Mouse (Mus musculus) retina, postnatal 1 day (tissue): ENCODE data around the gene Foxo1.
A peak's percentile ranks its signal among the peaks of the same experiment; 100 is the strongest.

Experiments used
- DNase-seq: peaks from one replicate; pipeline ENCODE4 v3.0.0-alpha.2; 2012

The Foxo1 gene

DNA sequence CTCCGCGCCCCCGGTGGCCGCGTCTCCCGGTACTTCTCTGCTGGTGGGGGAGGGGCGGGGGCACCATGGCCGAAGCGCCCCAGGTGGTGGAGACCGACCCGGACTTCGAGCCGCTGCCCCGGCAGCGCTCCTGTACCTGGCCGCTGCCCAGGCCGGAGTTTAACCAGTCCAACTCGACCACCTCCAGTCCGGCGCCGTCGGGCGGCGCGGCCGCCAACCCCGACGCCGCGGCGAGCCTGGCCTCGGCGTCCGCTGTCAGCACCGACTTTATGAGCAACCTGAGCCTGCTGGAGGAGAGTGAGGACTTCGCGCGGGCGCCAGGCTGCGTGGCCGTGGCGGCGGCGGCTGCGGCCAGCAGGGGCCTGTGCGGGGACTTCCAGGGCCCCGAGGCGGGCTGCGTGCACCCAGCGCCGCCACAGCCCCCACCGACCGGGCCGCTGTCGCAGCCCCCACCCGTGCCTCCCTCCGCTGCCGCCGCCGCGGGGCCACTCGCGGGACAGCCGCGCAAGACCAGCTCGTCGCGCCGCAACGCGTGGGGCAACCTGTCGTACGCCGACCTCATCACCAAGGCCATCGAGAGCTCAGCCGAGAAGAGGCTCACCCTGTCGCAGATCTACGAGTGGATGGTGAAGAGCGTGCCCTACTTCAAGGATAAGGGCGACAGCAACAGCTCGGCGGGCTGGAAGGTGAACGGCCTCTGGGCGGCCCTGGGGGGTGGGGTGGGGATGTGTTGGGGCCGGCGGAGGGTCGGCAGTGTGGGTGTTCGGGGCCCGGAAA lies 789 bp downstream of the Foxo1 start:
- DNase-seq = peak; percentile 68

DNA sequence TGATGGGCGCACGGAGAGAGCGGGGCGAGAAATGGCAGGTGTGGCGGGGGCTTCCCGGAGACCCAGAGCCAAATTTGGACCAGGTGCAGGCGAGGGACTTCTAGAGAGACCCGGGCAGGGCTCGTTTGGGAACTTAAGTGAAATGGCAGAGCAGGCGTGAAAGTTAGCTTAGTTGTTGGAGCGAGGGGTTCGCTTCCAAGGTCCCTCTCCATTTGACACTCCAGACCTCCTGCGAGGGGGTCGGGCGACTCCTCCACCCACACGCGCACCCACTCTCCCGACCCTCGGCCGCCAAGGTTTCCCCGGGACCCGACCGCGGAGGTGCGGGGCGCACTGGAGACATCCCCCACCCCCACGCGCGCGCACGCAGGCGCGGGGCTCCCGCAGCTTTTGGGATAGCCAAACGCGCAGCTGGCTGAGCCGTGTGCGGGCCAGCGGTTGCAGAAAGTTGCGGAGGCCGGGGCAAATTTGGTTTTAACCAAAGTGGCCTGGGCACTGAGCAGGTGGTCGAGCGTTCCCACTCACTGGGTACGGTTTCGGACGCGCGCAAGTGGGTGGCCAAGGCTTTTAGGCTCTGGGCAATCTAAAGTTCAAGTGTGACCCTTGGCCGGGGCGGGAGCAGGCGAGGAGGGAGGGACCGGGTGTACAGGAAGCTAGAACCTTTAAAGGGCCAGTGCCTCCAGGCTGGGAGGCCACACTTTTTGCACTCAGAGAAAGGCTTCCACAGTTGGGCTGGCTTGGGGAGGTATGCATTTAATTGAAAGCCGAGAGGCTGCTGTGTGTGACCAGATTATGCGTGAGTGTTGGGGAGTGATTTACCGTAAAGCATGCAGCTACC lies 1.6 kb downstream of the Foxo1 start:
- DNase-seq = peak; percentile 76

DNA sequence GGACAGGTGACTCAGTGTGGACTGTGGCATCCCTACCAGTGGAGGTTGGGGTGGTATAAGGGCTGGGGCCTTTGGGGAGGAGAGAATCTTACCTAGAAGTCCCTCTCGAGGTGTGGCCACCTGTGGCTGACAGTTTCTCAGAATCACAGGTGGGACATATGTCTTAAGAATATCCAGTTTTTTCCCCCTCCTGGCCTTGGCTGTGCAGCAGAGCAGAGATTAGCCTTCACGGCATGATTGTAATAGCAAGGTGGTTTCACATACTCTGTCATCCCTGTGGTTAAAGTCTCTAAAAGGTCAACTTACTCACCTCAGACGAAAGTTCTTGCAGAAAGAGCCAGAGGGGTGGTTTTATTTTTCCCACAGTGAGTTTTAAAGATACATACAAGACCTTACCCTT lies 2.4 kb downstream of the Foxo1 start:
- DNase-seq = no peak

DNA sequence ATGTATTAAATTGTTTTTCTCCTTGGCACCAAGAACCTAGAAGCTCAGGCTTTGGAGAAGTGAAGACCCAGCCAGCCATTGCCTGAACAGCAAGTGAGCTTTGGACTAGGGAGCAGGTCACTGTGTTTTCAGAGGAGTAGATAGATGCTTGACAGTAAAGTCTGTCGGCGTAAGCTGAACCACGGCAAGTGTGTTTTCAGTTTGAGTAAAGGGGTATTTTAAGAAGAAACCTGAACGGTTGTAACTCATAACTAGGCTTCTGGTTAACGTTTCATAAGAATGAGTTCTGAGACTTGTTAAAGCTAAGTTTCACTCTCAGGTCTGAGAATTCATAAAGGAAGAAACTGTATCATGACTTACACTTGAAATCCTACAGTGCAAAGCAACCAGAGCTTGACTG lies 3.2 kb downstream of the Foxo1 start:
- no peak for DNase-seq

DNA sequence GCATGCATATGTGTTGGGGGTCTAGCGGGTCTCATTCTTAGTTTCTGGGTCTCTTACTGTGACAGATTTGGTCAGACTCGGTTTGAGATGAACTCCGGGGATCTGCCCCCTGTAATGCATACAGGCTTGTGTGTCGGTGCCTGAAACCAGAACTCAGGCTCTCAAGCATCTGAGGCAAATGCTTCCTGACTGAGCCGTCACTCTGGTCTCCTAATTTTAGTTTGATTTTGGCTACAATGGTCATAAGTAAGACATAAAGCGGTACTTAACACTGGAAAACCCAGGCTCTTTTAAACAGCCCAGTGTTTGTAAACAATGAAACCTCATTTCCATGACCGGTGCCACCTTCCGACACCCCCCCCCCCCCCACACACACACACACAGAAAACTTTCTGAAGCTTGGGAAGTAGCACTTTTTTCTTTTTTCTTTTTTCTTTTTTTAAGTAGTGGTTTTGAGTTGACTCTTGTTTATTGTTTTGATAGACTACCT lies 4.3 kb downstream of the Foxo1 start:
- DNase-seq = no peak

DNA sequence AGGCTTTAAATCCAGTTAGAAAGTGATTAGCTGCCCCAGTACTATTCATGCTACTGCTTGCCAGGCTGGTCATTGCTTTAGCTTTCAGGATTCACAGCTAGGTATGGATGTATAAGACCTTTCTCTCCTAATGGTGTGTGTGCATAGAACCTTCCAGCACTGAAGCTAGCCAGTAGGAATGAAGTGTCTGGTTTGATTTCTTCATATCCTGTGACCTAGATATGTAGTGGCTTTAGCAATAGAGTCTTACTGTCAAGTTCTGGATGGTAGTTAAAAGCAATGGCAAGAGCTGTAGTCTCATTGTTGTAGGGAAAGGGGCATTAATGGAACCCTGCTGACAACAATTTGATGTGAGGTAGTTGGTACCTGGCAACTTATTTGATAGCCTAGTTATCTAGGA lies 6.3 kb downstream of the Foxo1 start:
- no peak for DNase-seq

DNA sequence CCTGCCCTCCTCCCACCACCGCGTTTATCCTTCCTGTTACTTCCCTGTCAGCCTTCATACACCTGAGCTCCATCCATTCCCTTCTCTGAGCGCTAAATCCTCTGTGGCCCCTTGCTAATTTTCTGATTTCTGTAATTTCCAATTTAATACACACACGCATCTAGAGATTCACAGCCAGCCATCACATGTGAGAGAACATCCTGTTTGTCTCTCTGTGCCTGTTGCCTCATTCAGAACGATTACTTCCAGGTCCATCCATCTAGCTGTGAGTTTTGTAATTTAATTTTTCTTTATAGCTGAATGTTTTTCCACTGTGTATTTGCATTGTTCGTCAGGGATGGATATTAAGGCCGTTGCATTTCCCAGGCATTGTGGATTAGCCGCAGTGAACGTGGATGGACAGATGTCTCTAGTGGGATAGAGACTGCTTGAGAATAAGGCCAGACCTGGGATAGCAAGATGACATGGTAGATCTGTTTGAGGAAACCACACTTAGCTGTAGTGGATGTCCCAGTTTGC lies 7.0 kb downstream of the Foxo1 start:
- DNase-seq = no peak

DNA sequence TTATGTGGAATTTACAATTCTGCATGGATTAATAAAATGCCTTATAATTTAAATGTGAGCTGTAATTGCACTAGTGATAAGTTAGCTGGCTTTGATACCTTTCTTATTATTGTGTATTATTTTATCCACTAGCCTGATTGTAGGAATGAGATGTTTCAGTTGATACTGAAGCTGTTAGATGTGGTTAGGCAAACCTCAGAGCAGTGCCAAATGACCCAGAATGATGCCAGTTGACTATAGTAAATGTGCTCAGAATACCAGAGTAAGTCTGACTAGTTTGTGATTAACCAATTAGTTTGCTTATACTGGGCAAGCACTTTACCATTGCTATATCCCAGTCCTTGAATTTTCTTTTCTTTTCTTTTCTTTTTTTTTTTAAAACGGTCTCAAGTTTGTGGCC lies 12.5 kb downstream of the Foxo1 start:
- DNase-seq = no peak

DNA sequence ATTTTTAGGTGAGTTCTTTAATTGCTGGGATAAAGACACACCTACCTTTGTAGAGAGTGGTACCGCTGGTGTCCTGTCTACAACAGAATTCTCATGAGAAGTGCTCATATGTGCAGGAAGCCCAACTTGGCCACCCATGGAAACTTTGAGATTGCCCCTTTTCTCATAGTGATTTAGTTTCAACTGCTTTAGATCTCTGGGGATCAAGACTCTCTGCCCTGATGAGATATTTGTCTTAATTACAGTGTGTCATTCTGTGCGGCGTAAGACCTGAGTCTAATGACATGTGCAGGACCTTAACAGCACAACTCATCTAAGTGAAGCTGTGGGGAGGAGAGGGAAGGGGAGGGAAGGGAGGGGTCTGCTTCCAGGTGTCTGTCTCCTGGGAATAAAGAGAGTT lies 13.7 kb downstream of the Foxo1 start:
- DNase-seq = no peak

DNA sequence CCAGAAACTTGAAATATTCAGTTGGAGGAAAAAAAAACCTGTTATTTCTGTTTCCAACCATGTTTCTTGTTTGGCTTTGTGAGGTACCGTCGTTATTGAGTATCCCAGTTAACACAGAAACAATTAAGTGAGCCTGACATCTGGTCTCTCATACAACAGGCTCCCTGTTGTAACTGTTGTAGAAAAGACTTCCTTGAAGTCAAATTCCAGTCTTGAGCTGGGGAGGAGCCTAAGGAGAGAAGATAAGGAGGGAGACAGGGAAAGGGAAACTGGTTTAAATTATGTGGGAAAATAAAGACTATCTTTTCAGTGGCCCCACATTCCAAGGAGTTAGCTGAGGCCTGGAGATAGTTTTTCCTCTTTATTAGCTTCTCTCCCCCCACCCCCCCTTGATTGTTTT lies 14.2 kb downstream of the Foxo1 start:
- DNase-seq = no peak

DNA sequence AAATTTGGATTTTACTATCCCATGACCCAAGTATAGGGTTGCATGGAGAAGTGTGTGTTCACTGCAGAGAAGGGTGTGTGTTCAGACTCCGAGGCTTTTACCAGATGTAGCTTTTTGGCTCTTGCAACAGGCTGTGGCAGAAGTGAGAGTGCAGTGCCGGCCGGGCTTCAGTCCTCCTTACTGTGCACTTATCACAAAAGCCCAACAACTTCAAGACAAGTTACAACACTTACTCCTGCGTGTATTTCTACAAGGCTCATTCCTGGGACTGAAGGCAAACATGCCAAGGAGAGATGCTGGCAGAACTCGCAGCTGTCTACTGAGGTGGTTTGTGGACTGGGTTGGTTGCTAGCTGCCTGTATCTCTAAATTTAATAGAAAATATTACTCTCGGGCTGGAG lies 15.4 kb downstream of the Foxo1 start:
- no peak for DNase-seq

DNA sequence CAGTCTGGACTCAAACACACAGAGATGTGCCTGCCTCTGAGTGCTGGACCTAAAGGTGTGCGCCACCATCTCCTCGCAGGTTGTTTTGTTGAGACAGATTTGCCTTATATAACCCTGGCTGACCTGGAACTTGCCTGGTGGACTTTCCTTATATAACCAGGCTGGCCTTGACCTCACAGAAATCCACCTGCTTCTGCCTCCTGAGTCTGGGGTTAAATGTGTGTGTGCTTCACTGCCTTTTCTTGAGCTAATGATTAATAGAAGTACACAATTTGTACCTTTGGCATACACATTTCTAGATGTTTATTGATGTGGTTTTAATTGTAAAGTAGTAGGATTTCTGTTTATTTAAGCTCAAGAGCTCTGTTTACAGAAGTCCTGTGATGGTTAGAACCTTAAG lies 22.7 kb downstream of the Foxo1 start:
- no peak for DNase-seq

DNA sequence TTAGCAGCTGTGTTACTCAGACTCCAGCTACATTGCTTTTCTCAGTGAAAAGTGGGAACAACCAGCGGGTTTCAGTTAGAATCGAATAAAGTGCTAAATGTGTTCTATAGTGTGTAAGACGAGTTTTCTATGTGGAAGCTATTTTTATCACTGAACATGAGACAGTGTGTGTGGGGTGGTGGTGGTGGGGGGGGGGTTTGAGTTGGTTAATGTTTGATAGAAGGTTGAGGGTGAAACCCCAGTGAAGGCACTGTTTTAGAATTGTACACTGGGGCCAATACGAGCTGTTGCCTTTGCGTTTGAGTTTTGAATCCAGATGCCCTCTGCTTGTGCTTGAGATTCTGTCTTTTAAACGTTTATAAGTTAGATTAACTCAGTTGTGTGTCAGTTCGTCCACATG lies 24.4 kb downstream of the Foxo1 start:
- DNase-seq = no peak

DNA sequence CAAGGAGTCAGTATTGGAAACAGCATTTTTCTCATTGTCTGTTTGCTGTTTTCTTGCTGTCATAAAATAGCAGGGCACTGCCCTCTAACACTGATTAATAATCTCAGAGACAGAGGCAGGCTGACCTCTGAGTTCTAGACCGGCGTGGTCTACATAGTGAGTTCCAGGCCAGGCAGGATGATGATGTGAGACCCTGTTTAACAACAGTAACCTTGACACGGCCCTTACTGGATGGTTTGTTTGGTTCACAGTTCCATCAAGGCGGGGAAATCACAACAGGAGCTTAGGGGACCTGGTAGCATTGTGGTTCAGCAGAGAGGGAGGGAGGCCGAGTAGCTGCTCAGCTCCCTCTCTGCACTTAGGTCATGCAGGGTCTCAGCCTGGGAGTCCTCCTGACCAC lies 25.8 kb downstream of the Foxo1 start:
- DNase-seq = no peak

DNA sequence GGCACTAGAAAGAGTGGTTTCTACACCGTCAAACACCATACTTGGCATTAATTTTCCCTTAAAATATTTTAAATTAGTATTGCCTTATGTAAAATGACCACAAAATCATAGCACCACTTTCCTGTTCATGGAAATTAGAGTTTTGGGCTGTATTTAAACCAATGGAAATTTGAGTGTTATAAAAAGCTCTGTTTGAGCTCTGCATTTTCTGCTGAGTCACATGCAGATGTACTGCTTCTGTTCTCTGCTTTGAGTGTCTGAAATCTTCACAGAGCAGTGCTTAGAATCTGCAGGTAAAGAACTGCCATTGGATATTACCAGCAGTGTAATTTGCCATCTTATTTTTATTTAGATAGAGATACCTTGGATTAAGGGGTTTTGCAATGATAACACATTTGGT lies 27.6 kb downstream of the Foxo1 start:
- DNase-seq = no peak

DNA sequence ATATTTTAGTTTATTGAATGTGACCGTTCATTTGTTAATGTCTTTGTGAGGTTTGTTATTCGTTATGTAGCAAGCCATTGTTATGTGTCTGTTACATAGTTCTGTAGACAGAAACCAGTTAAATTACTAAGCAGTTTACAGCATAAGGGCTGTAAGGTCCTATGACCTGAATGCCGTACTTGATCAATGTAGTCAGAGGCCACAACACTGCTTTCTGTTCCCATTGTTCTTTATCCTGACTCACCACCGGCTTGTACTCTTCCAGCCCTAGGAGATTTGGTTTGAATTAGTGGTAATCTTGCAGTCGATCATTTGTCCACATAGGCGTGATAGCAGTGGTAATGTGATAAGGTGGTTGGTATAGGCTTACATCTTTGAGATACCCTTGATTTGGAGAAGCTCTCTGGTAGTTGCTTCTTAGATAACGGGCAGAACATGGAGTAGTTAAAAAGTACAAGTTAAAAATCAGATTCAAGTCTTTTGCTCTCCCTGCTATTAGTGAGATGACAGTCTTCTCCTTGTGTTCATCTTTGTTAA lies 28.2 kb downstream of the Foxo1 start:
- no peak for DNase-seq

DNA sequence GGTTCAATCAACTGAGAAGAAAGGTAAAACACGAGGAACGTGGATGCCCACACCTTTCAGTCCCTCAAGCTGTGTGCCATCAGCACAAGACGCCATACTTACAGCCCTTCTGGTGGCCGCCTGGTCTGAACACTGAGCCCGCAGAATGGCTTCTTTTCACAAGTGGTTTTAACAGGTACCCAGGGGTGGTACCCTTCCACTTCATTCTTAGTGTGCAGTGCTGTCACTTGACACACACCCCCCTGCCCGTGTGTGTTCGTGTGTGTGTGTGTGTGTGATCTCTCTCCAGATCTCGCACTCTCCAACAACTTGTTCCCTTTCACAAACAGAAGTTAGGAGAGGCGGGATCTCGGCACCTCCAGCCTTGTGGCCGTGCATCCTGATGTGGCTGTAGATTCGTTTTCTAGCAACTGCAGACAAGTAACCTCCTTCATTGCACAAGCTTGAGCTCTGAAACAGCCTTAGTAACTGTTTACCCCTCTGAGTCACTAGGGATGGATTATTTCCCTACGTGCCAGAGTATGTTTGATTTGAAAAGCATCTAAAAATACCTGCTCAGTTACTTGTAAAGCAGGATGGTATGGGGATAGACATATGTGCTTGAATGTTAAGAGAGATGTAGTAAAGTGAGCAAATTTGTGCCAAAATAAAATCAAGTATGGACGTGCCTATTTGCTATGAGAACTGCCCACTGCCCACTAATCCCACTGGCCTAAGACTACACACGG lies 29.3 kb downstream of the Foxo1 start:
- DNase-seq = no peak

DNA sequence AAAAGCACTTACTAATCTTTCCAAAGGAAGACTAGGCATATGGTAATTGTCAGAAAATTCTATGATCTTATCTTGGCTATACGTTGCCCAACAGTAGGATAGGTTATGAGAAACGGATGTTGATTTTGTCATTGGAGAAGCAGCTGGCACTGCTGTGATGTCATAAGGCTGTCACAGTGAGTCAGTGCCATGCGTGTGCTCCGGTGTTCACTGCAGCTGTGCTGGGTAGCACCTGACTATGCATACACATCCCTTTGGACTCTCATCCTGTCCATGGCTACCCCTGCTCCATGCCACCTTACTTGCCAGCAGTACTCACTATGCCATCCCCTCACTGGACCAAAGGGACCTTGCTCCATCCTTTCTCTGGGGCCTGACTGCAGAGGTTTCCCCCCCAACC lies 30.5 kb downstream of the Foxo1 start:
- DNase-seq = no peak

DNA sequence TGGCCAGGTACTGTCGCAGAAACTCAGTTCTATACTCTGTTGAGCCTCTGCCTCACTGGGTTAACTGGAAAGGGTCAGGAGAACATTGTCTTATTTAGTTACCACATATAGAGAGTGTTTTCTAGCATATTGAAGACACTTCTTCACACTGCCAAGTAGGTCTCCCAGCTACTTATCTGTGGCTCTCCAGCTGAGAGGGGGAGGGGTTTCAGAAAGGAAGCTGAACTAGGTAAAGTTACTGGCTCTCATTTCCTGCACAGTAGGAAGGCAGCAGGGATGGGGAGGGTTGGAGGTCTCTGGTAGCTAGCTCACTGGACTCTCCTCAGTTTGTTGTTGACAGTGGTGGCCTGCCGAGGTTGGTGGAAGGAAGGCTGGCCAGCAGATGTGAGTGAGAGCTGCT lies 31.2 kb downstream of the Foxo1 start:
- no peak for DNase-seq

DNA sequence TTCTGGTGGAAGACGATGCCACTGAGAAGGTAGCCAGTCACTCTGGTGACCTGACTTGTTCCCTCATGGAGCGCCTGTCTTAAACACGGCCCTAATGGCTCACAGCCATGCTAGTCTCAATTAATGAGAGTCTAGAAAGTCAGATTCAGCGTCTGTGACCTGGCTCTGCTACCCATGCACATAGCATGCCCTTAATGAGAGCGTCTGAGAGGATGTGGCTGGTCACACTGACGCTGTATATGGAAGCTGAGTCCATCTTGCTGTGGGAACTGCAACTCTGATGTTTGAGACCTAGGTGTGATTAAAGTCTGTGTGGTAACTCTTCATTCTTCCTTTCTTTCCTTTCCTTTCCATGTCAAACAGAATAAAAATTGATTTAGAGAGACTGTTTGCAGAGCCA lies 32.4 kb downstream of the Foxo1 start:
- no peak for DNase-seq

DNA sequence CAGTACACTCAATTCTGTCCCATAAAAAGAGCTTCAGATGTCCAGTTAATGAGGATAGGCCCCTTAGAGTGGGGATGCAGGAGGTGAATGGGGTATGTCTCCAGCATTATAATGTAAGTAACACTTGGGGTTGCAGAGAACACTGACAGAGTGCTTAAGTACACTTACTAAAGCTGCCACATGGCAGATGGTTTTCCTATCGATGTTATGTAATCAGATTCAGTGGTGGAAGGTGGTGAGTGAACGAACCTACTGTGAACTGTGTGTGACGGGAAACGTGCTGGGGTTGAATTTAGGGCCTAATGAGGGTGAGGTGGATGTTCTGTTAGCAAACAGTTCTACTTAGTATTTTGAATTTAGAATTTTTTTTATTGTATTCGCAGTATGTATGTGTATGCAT lies 35.2 kb downstream of the Foxo1 start:
- DNase-seq = no peak

DNA sequence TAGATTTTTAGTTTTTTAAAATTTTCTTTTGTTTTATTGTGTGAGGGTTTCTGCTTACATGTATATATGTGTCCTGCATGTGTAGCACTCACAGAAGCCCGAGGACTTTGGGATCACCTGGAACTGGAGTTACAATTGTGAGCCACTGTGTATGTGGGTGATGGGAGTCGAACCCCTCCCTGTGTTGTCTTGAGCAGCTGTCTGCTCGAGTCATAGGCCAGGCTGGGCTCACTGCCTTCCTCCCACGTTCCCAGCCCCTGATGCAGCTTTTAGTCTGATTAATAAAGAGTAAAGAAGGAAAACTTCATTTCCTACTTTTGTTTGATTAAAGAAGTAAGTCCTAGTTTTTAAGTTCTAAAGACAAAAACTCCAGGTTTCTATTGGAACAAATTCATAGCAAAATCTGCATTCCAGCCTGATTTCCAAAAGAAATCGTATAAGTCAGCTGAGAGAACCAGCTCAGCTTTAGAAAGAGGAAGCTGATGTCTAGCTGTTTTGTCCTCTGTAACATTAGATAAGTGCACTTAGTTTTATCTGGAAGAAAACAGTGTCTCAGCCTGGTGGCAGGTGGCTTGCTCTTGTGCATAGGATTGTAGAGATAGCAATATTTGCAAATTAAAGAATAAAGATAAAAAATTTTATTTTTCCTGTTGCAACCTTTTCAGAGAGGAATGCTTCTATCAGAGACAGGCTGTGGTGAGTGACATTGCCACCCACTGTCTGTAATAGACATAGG lies 40.6 kb downstream of the Foxo1 start:
- no peak for DNase-seq
